Mouse (Mus musculus): ENCODE measurements around the gene Vmn2r34.
"Not testable (repeated sequence)": the region's sequence is repeated elsewhere in the genome, so short reads cannot be mapped to it uniquely, and the experiment has no call there.

GRCm38 (mm10) chr7:7689413-7689812 is at the start of gene Vmn2r34:
- TF ChIP-seq POLR2A (IDR thresholded peaks at IDR 0.05; ENCODE audit: extremely low read depth, insufficient read depth, low read length); CTCF (IDR thresholded peaks at IDR 0.05; ENCODE audit: low read depth, low read length): not testable (repeated sequence)

Measured in liver, adult 2 months (tissue).